Comparison of ENCODE assay signal across 24 mouse cellular contexts in genomic region chr9:120645776-120646175, GRCm38 (mm10).
DNase-seq lines count a peak whose midpoint lies in the region; ATAC-seq and TF ChIP-seq lines count a peak whose summit lies in the region.
"Had no signal": no experiment of that assay in that cellular context is flagged by ENCODE, and none has a peak within 500 bp of the region (broad histone marks: within the 10 kb centered on the region; RNA-seq: fewer than 3 reads in every experiment).

No protein-coding gene starts in this region.

- no peaks in the 10 kb centered on the region for H3K79me2 ChIP-seq in liver, adult 2 months (ENCODE audit: control insufficient read depth, insufficient read depth, low read length)

- no peaks in the 10 kb centered on the region for H3K27me3 ChIP-seq in forebrain, postnatal 0 days (ENCODE audit: insufficient read depth, low read length)
- no peaks in the 10 kb centered on the region for H3K27me3 ChIP-seq in forebrain, embryonic 13.5 days
- no peaks in the 10 kb centered on the region for H3K27me3 ChIP-seq in liver, adult 2 months (ENCODE audit: control insufficient read depth, insufficient read depth, low read length)
- H3K27me3 ChIP-seq in liver, embryonic 11.5 days (replicated peaks; ENCODE audit: control insufficient read depth, insufficient read depth, low read length), result no peaks in the 10 kb centered on the region
- no peaks in the 10 kb centered on the region for H3K27me3 ChIP-seq in embryonic facial prominence, embryonic 15.5 days
- H3K27me3 ChIP-seq: forebrain, embryonic 12.5 days; hindbrain, embryonic 15.5 days; neural tube, embryonic 13.5 days had no signal

- no peaks in the 10 kb centered on the region for H3K4me1 ChIP-seq in forebrain, postnatal 0 days (ENCODE audit: insufficient read depth)
- H3K4me1 ChIP-seq in forebrain, embryonic 13.5 days, result peaks cover 6% of the 10 kb centered on the region; the same call in 1 of the 2 replicates
- no peaks in the 10 kb centered on the region for H3K4me1 ChIP-seq in liver, adult 2 months (ENCODE audit: control insufficient read depth, insufficient read depth, low read length)
- no peaks in the 10 kb centered on the region for H3K4me1 ChIP-seq in liver, embryonic 11.5 days (replicated peaks; ENCODE audit: control insufficient read depth, insufficient read depth, low read length)
- H3K4me1 ChIP-seq in embryonic facial prominence, embryonic 15.5 days, result peaks cover 18% of the 10 kb centered on the region
- H3K4me1 ChIP-seq: forebrain, embryonic 12.5 days had no signal

- no peak overlapping the region for H3K4me2 ChIP-seq in forebrain, postnatal 0 days (ENCODE audit: low read depth)
- no peak overlapping the region for H3K4me2 ChIP-seq in forebrain, embryonic 13.5 days
- H3K4me2 ChIP-seq in liver, embryonic 11.5 days, result no peak overlapping the region
- no peak overlapping the region for H3K4me2 ChIP-seq in embryonic facial prominence, embryonic 15.5 days (replicated peaks)
- H3K4me2 ChIP-seq: forebrain, embryonic 12.5 days; hindbrain, embryonic 15.5 days; neural tube, embryonic 13.5 days had no signal

- TF ChIP-seq POLR2A in liver, adult 2 months (IDR thresholded peaks at IDR 0.05; ENCODE audit: extremely low read depth, insufficient read depth, low read length), result no peak

- H3K36me3 ChIP-seq in forebrain, postnatal 0 days (ENCODE audit: insufficient read depth), result no peaks in the 10 kb centered on the region
- H3K36me3 ChIP-seq in forebrain, embryonic 13.5 days (ENCODE audit: poor library complexity, severe bottlenecking), result no peaks in the 10 kb centered on the region
- no peaks in the 10 kb centered on the region for H3K36me3 ChIP-seq in liver, adult 2 months (ENCODE audit: control insufficient read depth, insufficient read depth, low read length)
- H3K36me3 ChIP-seq in liver, embryonic 11.5 days (ENCODE audit: control insufficient read depth, insufficient read depth, low read length), result no peaks in the 10 kb centered on the region
- H3K36me3 ChIP-seq in embryonic facial prominence, embryonic 15.5 days, result no peaks in the 10 kb centered on the region
- H3K36me3 ChIP-seq: forebrain, embryonic 12.5 days; hindbrain, embryonic 15.5 days; limb, embryonic 10.5 days; neural tube, embryonic 13.5 days had no signal

- no peak for ATAC-seq in forebrain, postnatal 0 days
- no peak for ATAC-seq in forebrain, embryonic 13.5 days
- ATAC-seq in liver, embryonic 11.5 days (replicated peaks; ENCODE audit: low FRiP score), result no peak
- no peak for ATAC-seq in embryonic facial prominence, embryonic 15.5 days (ENCODE audit: insufficient number of reproducible peaks, low FRiP score, low TSS enrichment, low read depth)
- ATAC-seq: intestine, embryonic 16.5 days had no signal

- peak; percentile 10; the same call in 1 of the 2 replicates for TF ChIP-seq CTCF in forebrain, postnatal 0 days (IDR thresholded peaks at IDR 0.05; ENCODE audit: low read depth)
- no peak for TF ChIP-seq CTCF in liver, adult 2 months (IDR thresholded peaks at IDR 0.05; ENCODE audit: low read depth, low read length)

- no peak overlapping the region for H3K27ac ChIP-seq in forebrain, postnatal 0 days (ENCODE audit: low read depth, low read length)
- H3K27ac ChIP-seq in forebrain, embryonic 13.5 days, result no peak overlapping the region
- H3K27ac ChIP-seq in liver, adult 2 months (replicated peaks; ENCODE audit: insufficient read depth, low read depth, low read length), result no peak overlapping the region
- no peak overlapping the region for H3K27ac ChIP-seq in liver, embryonic 11.5 days (ENCODE audit: low read depth, low read length)
- H3K27ac ChIP-seq in embryonic facial prominence, embryonic 15.5 days (replicated peaks), result peak overlapping the region; percentile 72; the same call in 1 of the 2 replicates
- H3K27ac ChIP-seq: forebrain, embryonic 12.5 days; heart, adult 2 months; hindbrain, embryonic 15.5 days; limb, embryonic 10.5 days; neural tube, embryonic 13.5 days had no signal

- 97% methylated on average over 10 of the region's 10 CpGs for WGBS in forebrain, postnatal 0 days
- 98% methylated on average over 10 of the region's 10 CpGs for WGBS in forebrain, embryonic 13.5 days
- WGBS in liver, adult 2 months, result over 99% methylated on average over 10 of the region's 10 CpGs
- WGBS in liver, embryonic 11.5 days, result 99% methylated on average over 10 of the region's 10 CpGs
- 97% methylated on average over 10 of the region's 10 CpGs for WGBS in embryonic facial prominence, embryonic 15.5 days

- H3K9ac ChIP-seq in forebrain, postnatal 0 days, result no peak overlapping the region
- H3K9ac ChIP-seq in forebrain, embryonic 13.5 days, result no peak overlapping the region
- H3K9ac ChIP-seq in liver, adult 2 months (ENCODE audit: low read depth, low read length), result no peak overlapping the region
- no peak overlapping the region for H3K9ac ChIP-seq in liver, embryonic 11.5 days (ENCODE audit: low read depth, low read length)
- no peak overlapping the region for H3K9ac ChIP-seq in embryonic facial prominence, embryonic 15.5 days
- H3K9ac ChIP-seq: forebrain, embryonic 12.5 days; hindbrain, embryonic 15.5 days; neural tube, embryonic 13.5 days had no signal

- no peak for DNase-seq in forebrain, postnatal 0 days
- peak; percentile 6 for DNase-seq in liver, adult 2 months (ENCODE audit: extremely low read depth, low read depth, low spot score)
- DNase-seq in liver, embryonic 11.5 days (ENCODE audit: low spot score), result no peak
- peak; percentile 20 for DNase-seq in ES-CJ7 (ENCODE audit: low read depth, low spot score)
- no peak for DNase-seq in thymus, postnatal 14 days
- DNase-seq: adrenal gland, postnatal 36 days; cerebellum, adult 9-11 months; gastrocnemius, postnatal 36 days; heart, adult 2 months; liver; lung, adult 2 months; midbrain, embryonic 14.5 days; retina, postnatal 1 day; right cerebral cortex, postnatal 25 days; spleen, adult 18-20 months; thymus, postnatal 25 days had no signal

- H3K9me3 ChIP-seq in forebrain, postnatal 0 days (ENCODE audit: low read length), result no peaks in the 10 kb centered on the region
- H3K9me3 ChIP-seq in forebrain, embryonic 13.5 days (replicated peaks), result no peaks in the 10 kb centered on the region
- H3K9me3 ChIP-seq in liver, embryonic 11.5 days (ENCODE audit: control insufficient read depth, low read length), result no peaks in the 10 kb centered on the region
- no peaks in the 10 kb centered on the region for H3K9me3 ChIP-seq in embryonic facial prominence, embryonic 15.5 days (replicated peaks)
- H3K9me3 ChIP-seq: forebrain, embryonic 12.5 days; hindbrain, embryonic 15.5 days; limb, embryonic 10.5 days; neural tube, embryonic 13.5 days had no signal

- H3K4me3 ChIP-seq in forebrain, postnatal 0 days (ENCODE audit: low read depth, low read length), result no peak overlapping the region
- H3K4me3 ChIP-seq in forebrain, embryonic 13.5 days, result no peak overlapping the region
- no peak overlapping the region for H3K4me3 ChIP-seq in liver, adult 2 months (ENCODE audit: insufficient read depth, low read depth, low read length)
- no peak overlapping the region for H3K4me3 ChIP-seq in liver, embryonic 11.5 days (ENCODE audit: low read depth, low read length)
- H3K4me3 ChIP-seq in embryonic facial prominence, embryonic 15.5 days (replicated peaks), result no peak overlapping the region
- H3K4me3 ChIP-seq: forebrain, embryonic 12.5 days; heart, adult 2 months; hindbrain, embryonic 15.5 days; limb, embryonic 10.5 days; myocyte; neural tube, embryonic 13.5 days had no signal

Comparison
In these comparisons a context has a peak if more than half of its experiments do, and no peak if none do; other contexts are left out.
1. DNase-seq: peak in liver, adult 2 months (single experiment) and ES-CJ7 (single experiment); none in forebrain, postnatal 0 days (single experiment), liver, embryonic 11.5 days (single experiment) and thymus, postnatal 14 days (single experiment).